Mouse (Mus musculus) liver, embryonic 14.5 days (tissue): ENCODE results near the gene Cdan1.

Source experiments
- CTCF ChIP-seq: IDR thresholded peaks from 2 replicates; pipeline ENCODE4 v1.5.1; 2016; ENCODE audit warnings: antibody characterized with exemption, low read depth, control low read depth
- EP300 ChIP-seq: IDR thresholded peaks from 2 replicates; pipeline ENCODE4 v1.6.1; 2016; ENCODE audit warnings: antibody characterized with exemption, low read depth

GRCm38 (mm10) chr2:120700379-120700885, 149.5 kb downstream of the Cdan1 start:
- TF ChIP-seq CTCF = no peak
- TF ChIP-seq EP300 = 0 out of 2 replicates have a peak, but pooled peaks have one; percentile 13
